Mouse (Mus musculus) midbrain, postnatal 0 days (tissue): Measurements from ENCODE around the gene Cep44. TPM values are rescaled to one million over a fixed set of nuclear protein-coding genes. Genes with fewer than 3 reads are reported as not detected.

ENCODE experiments used
- ATAC-seq: fragments of 200-750 bp; cut with Nextera tagmentation; 2 replicates; pipeline ENCODE4 v1.8.0; 2017; ENCODE audit warnings: moderate number of reproducible peaks, mild to moderate bottlenecking, moderate TSS enrichment, moderate library complexity; ENCODE audit not compliant: low FRiP score
- DNase-seq: peaks from one replicate; pipeline ENCODE4 v3.0.0-alpha.2; 2015; ENCODE audit warnings: low spot score
- H3K27ac ChIP-seq: fragments of 300-500 bp; sonication (generic); 2 replicates; pipeline ENCODE4 v1.5.1; 2014; ENCODE audit warnings: low read depth, mild to moderate bottlenecking, low read length, mixed read lengths
- H3K27me3 ChIP-seq: fragments of 300-500 bp; sonication (generic); 2 replicates; pipeline ENCODE4 v1.6.1; 2014; ENCODE audit warnings: low read length, control low read depth, mixed read lengths; ENCODE audit not compliant: insufficient read depth
- H3K36me3 ChIP-seq: fragments of 300-500 bp; sonication (generic); 2 replicates; pipeline ENCODE4 v1.6.1; 2014; ENCODE audit warnings: low read length, control low read depth, mixed read lengths; ENCODE audit not compliant: insufficient read depth
- H3K4me1 ChIP-seq: fragments of 300-500 bp; sonication (generic); 2 replicates; pipeline ENCODE4 v1.6.1; 2014; ENCODE audit warnings: mild to moderate bottlenecking, control low read depth, antibody characterized with exemption, low read length, mixed read lengths; ENCODE audit not compliant: insufficient read depth
- H3K4me2 ChIP-seq: fragments of 300-500 bp; sonication (generic); 2 replicates; pipeline ENCODE4 v1.6.1; 2014; ENCODE audit warnings: low read depth, mild to moderate bottlenecking, low read length, mixed read lengths; ENCODE audit not compliant: poor library complexity, severe bottlenecking
- H3K4me3 ChIP-seq: fragments of 300-500 bp; sonication (generic); 2 replicates; pipeline ENCODE4 v1.5.1; 2014; ENCODE audit warnings: low read depth, mild to moderate bottlenecking, low read length, moderate library complexity
- H3K9ac ChIP-seq: fragments of 300-500 bp; sonication (generic); replicated peaks from 2 replicates; pipeline ENCODE4 v1.6.1; 2014; ENCODE audit warnings: mild to moderate bottlenecking, low read length, moderate library complexity, mixed read lengths; ENCODE audit not compliant: poor library complexity, severe bottlenecking
- H3K9me3 ChIP-seq: fragments of 300-500 bp; sonication (generic); 2 replicates; pipeline ENCODE4 v1.6.1; 2016; ENCODE audit warnings: low read length, control low read depth
- CTCF ChIP-seq: IDR thresholded peaks from 2 replicates; pipeline ENCODE4 v1.5.1; 2016; ENCODE audit warnings: antibody characterized with exemption, mild to moderate bottlenecking
- WGBS: fragments of 180-500 bp; shearing (Covaris S2); extraction: QIAGEN DNeasy Blood & Tissue Kit; methylation state at CpG from one replicate; pipeline ENCODE4 v1.1.7; 2014; 5-methylcytosine and 5-hydroxymethylcytosine counted together
- polyA plus RNA-seq: library from polyadenylated mRNA; unstranded; fragments of >200 nt; fragmentation: Nextera tagmentation; extraction: Ambion mirVana; gene quantifications from 2 replicates; pipeline ENCODE4 v1.2.1, GENCODE M21; 2015
- total RNA-seq: library from RNA; depleted of rRNA; stranded (reverse); fragments of >200 nt; gene quantifications from 2 replicates; pipeline ENCODE4 v1.2.3, GENCODE M21; 2014

Gene Cep44
- total and polyA plus RNA-seq, 2 experiments from 2014 or later, result 21.1 to 29.3 TPM

GRCm38 (mm10) chr8:56540706-56541105 lies 10.1 kb downstream of the Cep44 start:
- DNase-seq, result no peak
- H3K4me1 ChIP-seq, result no peaks in the 10 kb centered on the region
- WGBS, result 91% methylated on average over 7 of the region's 7 CpGs
- H3K4me2 ChIP-seq, result no peak overlapping the region
- H3K27me3 ChIP-seq, result no peaks in the 10 kb centered on the region
- peaks cover 16% of the 10 kb centered on the region for H3K36me3 ChIP-seq
- TF ChIP-seq CTCF, result no peak
- H3K9ac ChIP-seq, result no peak overlapping the region
- no peaks in the 10 kb centered on the region for H3K9me3 ChIP-seq
- H3K4me3 ChIP-seq, result no peak overlapping the region
- H3K27ac ChIP-seq, result no peak overlapping the region
- no peak for ATAC-seq

GRCm38 (mm10) chr8:56530359-56530758 lies 20.5 kb downstream of the Cep44 start:
- no peak overlapping the region for H3K4me3 ChIP-seq
- TF ChIP-seq CTCF, result peak; percentile 91
- no peak overlapping the region for H3K4me2 ChIP-seq
- H3K9ac ChIP-seq, result no peak overlapping the region
- H3K4me1 ChIP-seq, result no peaks in the 10 kb centered on the region
- WGBS, result 3% methylated on average over 3 of the region's 3 CpGs
- H3K27ac ChIP-seq, result no peak overlapping the region
- H3K9me3 ChIP-seq, result no peaks in the 10 kb centered on the region
- H3K36me3 ChIP-seq, result peaks cover 6% of the 10 kb centered on the region; the same call in 1 of the 2 replicates
- ATAC-seq (no peak), DNase-seq (peak; percentile 74)
- H3K27me3 ChIP-seq, result no peaks in the 10 kb centered on the region

- Histone ChIP-seq H3K9ac (no peak overlapping the region), H3K27me3 (no peaks in the 10 kb centered on the region), H3K4me1 (no peaks in the 10 kb centered on the region), H3K36me3 (peaks cover 6% of the 10 kb centered on the region; the same call in 1 of the 2 replicates), H3K4me2 (no peak overlapping the region), H3K4me3 (no peak overlapping the region), H3K9me3 (no peaks in the 10 kb centered on the region), H3K27ac (no peak overlapping the region)
- no peak for ATAC-seq
- TF ChIP-seq CTCF, result no peak
- no peak for DNase-seq
- WGBS, result 87% methylated on average over 6 of the region's 6 CpGs
Measured at GRCm38 (mm10) chr8:56528869-56529268, 22.0 kb downstream of the Cep44 start.

- 0 out of 2 replicates have a peak, but pooled peaks have one; percentile 11 for TF ChIP-seq CTCF
- Histone ChIP-seq H3K27ac (no peak overlapping the region), H3K36me3 (no peaks in the 10 kb centered on the region), H3K4me3 (no peak overlapping the region), H3K27me3 (no peaks in the 10 kb centered on the region), H3K9ac (no peak overlapping the region), H3K4me2 (no peak overlapping the region), H3K4me1 (no peaks in the 10 kb centered on the region), H3K9me3 (no peaks in the 10 kb centered on the region)
- DNase-seq, result no peak
- no peak for ATAC-seq
- 77% methylated on average over 4 of the region's 4 CpGs for WGBS
Measured at GRCm38 (mm10) chr8:56521051-56521450, 29.8 kb downstream of the Cep44 start.

- no peak overlapping the region for H3K27ac ChIP-seq
- TF ChIP-seq CTCF, result no peak
- H3K4me1 ChIP-seq, result no peaks in the 10 kb centered on the region
- no peaks in the 10 kb centered on the region for H3K36me3 ChIP-seq
- H3K9me3 ChIP-seq, result no peaks in the 10 kb centered on the region
- no peak overlapping the region for H3K9ac ChIP-seq
- WGBS, result 81% methylated on average over 2 of the region's 2 CpGs
- no peaks in the 10 kb centered on the region for H3K27me3 ChIP-seq
- DNase-seq (no peak), ATAC-seq (0 out of 2 replicates have a peak, but pooled peaks have one; percentile 16)
- no peak overlapping the region for H3K4me3 ChIP-seq
- H3K4me2 ChIP-seq, result no peak overlapping the region
Measured at GRCm38 (mm10) chr8:56520249-56520648, 30.6 kb downstream of the Cep44 start.

GRCm38 (mm10) chr8:56518848-56519247 lies 32.0 kb downstream of the Cep44 start:
- DNase-seq (no peak), ATAC-seq (no peak)
- Histone ChIP-seq H3K4me1 (no peaks in the 10 kb centered on the region), H3K9ac (no peak overlapping the region), H3K36me3 (no peaks in the 10 kb centered on the region), H3K4me3 (no peak overlapping the region), H3K27ac (no peak overlapping the region), H3K4me2 (no peak overlapping the region), H3K27me3 (no peaks in the 10 kb centered on the region), H3K9me3 (no peaks in the 10 kb centered on the region)
- no peak for TF ChIP-seq CTCF
- WGBS, result 80% methylated on average over 6 of the region's 6 CpGs
